Mouse (Mus musculus) kidney, postnatal 4 days (tissue): ENCODE results near the gene Gm21394.
"Not testable (repeated sequence)": the region's sequence is repeated elsewhere in the genome, so short reads cannot be mapped to it uniquely, and the experiment has no call there.

Experiments used
- DNase-seq, 2 experiments: peaks; one replicate each; pipeline ENCODE4 v3.0.0; 2021; ENCODE audit warnings: mixed read lengths in 2 of 2

Gene Gm21394

DNA sequence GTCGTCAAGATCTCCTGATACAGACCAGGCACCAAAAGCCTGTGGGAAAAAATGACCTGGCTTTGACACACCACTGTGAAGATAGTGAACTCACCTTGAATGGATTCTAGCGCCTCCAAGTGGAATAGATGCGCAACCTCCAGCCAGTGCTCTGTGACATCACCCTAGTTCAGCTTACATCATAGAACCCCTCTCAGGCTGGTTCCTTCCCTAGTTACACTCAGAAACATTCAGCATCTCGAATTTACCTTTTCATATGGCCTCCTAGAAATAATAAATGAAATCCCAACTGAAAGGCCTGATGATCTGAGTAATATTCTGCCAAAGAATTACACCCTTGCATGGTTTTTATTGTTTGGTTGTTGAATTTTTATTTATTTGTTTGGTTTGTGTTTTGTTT, at the start of gene Gm21394:
Gene Gm21394, minus strand, starts transcription at position 101 of the 400 bp plus-strand sequence.
- DNase-seq = not testable (repeated sequence)
